Mouse (Mus musculus) neural tube, embryonic 12.5 days (tissue): ENCODE results near the gene Pabpc1l. TPM values are rescaled to one million over a fixed set of nuclear protein-coding genes. Genes with fewer than 3 reads are reported as not detected.
"Not testable (repeated sequence)": the region's sequence is repeated elsewhere in the genome, so short reads cannot be mapped to it uniquely, and the experiment has no call there.

Experiments
- ATAC-seq: fragments of 200-750 bp; cut with Nextera tagmentation; 2 replicates; pipeline ENCODE4 v1.8.0; 2017; ENCODE audit warnings: low read depth, mild to moderate bottlenecking, moderate TSS enrichment, moderate library complexity; ENCODE audit not compliant: low FRiP score
- H3K27ac ChIP-seq: fragments of 300-500 bp; sonication (generic); 2 replicates; pipeline ENCODE4 v1.5.1; 2016
- H3K27me3 ChIP-seq: fragments of 300-500 bp; sonication (generic); replicated peaks from 2 replicates; pipeline ENCODE4 v1.6.1; 2016; ENCODE audit warnings: mild to moderate bottlenecking
- H3K36me3 ChIP-seq: fragments of 300-500 bp; sonication (generic); 2 replicates; pipeline ENCODE4 v1.6.1; 2016; ENCODE audit warnings: mild to moderate bottlenecking
- H3K4me1 ChIP-seq: fragments of 300-500 bp; sonication (generic); 2 replicates; pipeline ENCODE4 v1.6.1; 2016
- H3K4me2 ChIP-seq: fragments of 300-500 bp; sonication (generic); replicated peaks from 2 replicates; pipeline ENCODE4 v1.6.1; 2016; ENCODE audit warnings: mild to moderate bottlenecking
- H3K4me3 ChIP-seq: fragments of 300-500 bp; sonication (generic); 2 replicates; pipeline ENCODE4 v1.5.1; 2016
- H3K9ac ChIP-seq: fragments of 300-500 bp; sonication (generic); 2 replicates; pipeline ENCODE4 v1.6.1; 2016; ENCODE audit warnings: mild to moderate bottlenecking
- H3K9me3 ChIP-seq: fragments of 300-500 bp; sonication (generic); 2 replicates; pipeline ENCODE4 v1.6.1; 2016; ENCODE audit warnings: mild to moderate bottlenecking
- WGBS: fragments of 180-500 bp; shearing (Covaris S2); methylation state at CpG from one replicate; pipeline ENCODE4 v1.1.7; 2016; 5-methylcytosine and 5-hydroxymethylcytosine counted together
- polyA plus RNA-seq: library from polyadenylated mRNA; unstranded; fragments of >200 nt; fragmentation: Nextera tagmentation; extraction: Ambion mirVana; gene quantifications from 2 replicates; pipeline ENCODE4 v1.2.1, GENCODE M21; 2016

Gene Pabpc1l
- polyA plus RNA-seq, 1 experiment from 2014 or later = 2.2 TPM

GRCm38 (mm10) chr2:164040949-164041348 lies 15.7 kb downstream of the Pabpc1l start:
- no peak overlapping the region for H3K9ac ChIP-seq
- H3K4me3 ChIP-seq = no peak overlapping the region
- 88% methylated on average over 6 of the region's 6 CpGs for WGBS
- ATAC-seq = no peak
- H3K27ac ChIP-seq = no peak overlapping the region
- no peaks in the 10 kb centered on the region for H3K4me1 ChIP-seq
- no peaks in the 10 kb centered on the region for H3K36me3 ChIP-seq
- no peaks in the 10 kb centered on the region for H3K9me3 ChIP-seq
- H3K4me2 ChIP-seq = no peak overlapping the region
- no peaks in the 10 kb centered on the region for H3K27me3 ChIP-seq

GRCm38 (mm10) chr2:164041523-164041922 lies 16.3 kb downstream of the Pabpc1l start:
- no peaks in the 10 kb centered on the region for H3K9me3 ChIP-seq
- no peak overlapping the region for H3K4me2 ChIP-seq
- H3K27ac ChIP-seq = no peak overlapping the region
- 84% methylated on average over 2 of the region's 2 CpGs for WGBS
- no peak overlapping the region for H3K4me3 ChIP-seq
- H3K9ac ChIP-seq = no peak overlapping the region
- H3K4me1 ChIP-seq = no peaks in the 10 kb centered on the region
- no peaks in the 10 kb centered on the region for H3K36me3 ChIP-seq
- H3K27me3 ChIP-seq = no peaks in the 10 kb centered on the region
- ATAC-seq = no peak

- peak overlapping the region; percentile 56 for H3K4me2 ChIP-seq
Observed at GRCm38 (mm10) chr2:164047197-164047690, 22.0 kb downstream of the Pabpc1l start.

GRCm38 (mm10) chr2:164053767-164054166 lies 28.5 kb downstream of the Pabpc1l start:
- H3K4me2 ChIP-seq = no peak overlapping the region
- no peak overlapping the region for H3K27ac ChIP-seq
- H3K9me3 ChIP-seq = no peaks in the 10 kb centered on the region
- WGBS = 91% methylated on average over 8 of the region's 8 CpGs
- peaks cover 56% of the 10 kb centered on the region for H3K36me3 ChIP-seq
- H3K9ac ChIP-seq = no peak overlapping the region
- no peaks in the 10 kb centered on the region for H3K27me3 ChIP-seq
- no peak overlapping the region for H3K4me3 ChIP-seq
- no peaks in the 10 kb centered on the region for H3K4me1 ChIP-seq
- ATAC-seq = no peak

More at GRCm38 (mm10) chr2:164047197-164047690, 22.0 kb downstream of the Pabpc1l start:
- WGBS = 7% methylated on average over 12 of the region's 16 CpGs
- H3K4me1 ChIP-seq = 0 out of 2 replicates have a peak, but pooled peaks cover 3% of the 10 kb centered on the region
- no peaks in the 10 kb centered on the region for H3K9me3 ChIP-seq
- no peak for ATAC-seq
- peak overlapping the region; percentile 15; the same call in 1 of the 2 replicates for H3K4me3 ChIP-seq
- no peak overlapping the region for H3K27ac ChIP-seq
- H3K27me3 ChIP-seq = no peaks in the 10 kb centered on the region
- H3K9ac ChIP-seq = peak overlapping the region; percentile 35; the same call in 1 of the 2 replicates
- peaks cover 4% of the 10 kb centered on the region; the same call in 1 of the 2 replicates for H3K36me3 ChIP-seq

- ATAC-seq = no peak
- 94% methylated on average over 8 of the region's 8 CpGs for WGBS
- Histone ChIP-seq H3K9ac (no peak overlapping the region), H3K27ac (no peak overlapping the region), H3K27me3 (no peaks in the 10 kb centered on the region), H3K4me3 (no peak overlapping the region), H3K36me3 (peaks cover 65% of the 10 kb centered on the region), H3K4me2 (no peak overlapping the region), H3K9me3 (no peaks in the 10 kb centered on the region), H3K4me1 (no peaks in the 10 kb centered on the region)
Observed at GRCm38 (mm10) chr2:164054671-164055070, 29.4 kb downstream of the Pabpc1l start.

- H3K4me1 ChIP-seq = no peaks in the 10 kb centered on the region
- no peak overlapping the region for H3K4me2 ChIP-seq
- H3K9me3 ChIP-seq = no peaks in the 10 kb centered on the region
- no peak overlapping the region for H3K4me3 ChIP-seq
- 95% methylated on average over 8 of the region's 8 CpGs for WGBS
- H3K27me3 ChIP-seq = no peaks in the 10 kb centered on the region
- H3K9ac ChIP-seq = no peak overlapping the region
- no peak overlapping the region for H3K27ac ChIP-seq
- H3K36me3 ChIP-seq = peaks cover 82% of the 10 kb centered on the region
- ATAC-seq = no peak
Observed at GRCm38 (mm10) chr2:164059634-164060235, 34.5 kb downstream of the Pabpc1l start.

GRCm38 (mm10) chr2:164070142-164070764 lies 45.0 kb downstream of the Pabpc1l start, which contains the start of gene Stk4:
Gene Stk4, plus strand, starts transcription at chr2:164070322.
- H3K4me1 ChIP-seq = peaks cover 22% of the 10 kb centered on the region
- peak within 1 kb of the TSS; percentile 96 for H3K4me3 ChIP-seq
- peak within 1 kb of the TSS; percentile 76 for H3K4me2 ChIP-seq
- under 1% methylated on average over 45 of the region's 45 CpGs for WGBS
- no peaks in the 10 kb centered on the region for H3K9me3 ChIP-seq
- H3K27me3 ChIP-seq = no peaks in the 10 kb centered on the region
- ATAC-seq = peak; percentile 49
- H3K9ac ChIP-seq = peak within 1 kb of the TSS; percentile 83
- H3K27ac ChIP-seq = peak within 1 kb of the TSS; percentile 69; the same call in 1 of the 2 replicates
- H3K36me3 ChIP-seq = peaks cover 7% of the 10 kb centered on the region

- Histone ChIP-seq H3K4me1 (peaks cover 24% of the 10 kb centered on the region), H3K27ac (peak within 1 kb of the TSS; percentile 69; the same call in 1 of the 2 replicates), H3K4me3 (peak within 1 kb of the TSS; percentile 96), H3K4me2 (peak within 1 kb of the TSS; percentile 76), H3K36me3 (peaks cover 6% of the 10 kb centered on the region), H3K27me3 (no peaks in the 10 kb centered on the region), H3K9ac (peak within 1 kb of the TSS; percentile 83), H3K9me3 (no peaks in the 10 kb centered on the region)
- ATAC-seq = peak; percentile 95
- under 1% methylated on average over 55 of the region's 55 CpGs for WGBS
Observed at GRCm38 (mm10) chr2:164070765-164071436, 45.7 kb downstream of the Pabpc1l start, which contains the start of gene Tomm34. Gene Tomm34, minus strand, starts transcription at chr2:164071169.

GRCm38 (mm10) chr2:164071437-164071820 lies 46.2 kb downstream of the Pabpc1l start:
- not testable (repeated sequence) for H3K27me3 ChIP-seq, H3K9me3 ChIP-seq, H3K36me3 ChIP-seq, H3K27ac ChIP-seq, H3K9ac ChIP-seq
- Histone ChIP-seq H3K4me3 (peak overlapping the region; percentile 96; the same call in 1 of the 2 replicates), H3K4me1 (peaks cover 24% of the 10 kb centered on the region), H3K4me2 (peak overlapping the region; percentile 76)
- ATAC-seq = peak; percentile 7; the same call in 1 of the 2 replicates
- 80% methylated on average over 11 of the region's 11 CpGs for WGBS

GRCm38 (mm10) chr2:164072109-164072508 lies 46.9 kb downstream of the Pabpc1l start:
- no peak for ATAC-seq
- Histone ChIP-seq H3K27me3 (no peaks in the 10 kb centered on the region), H3K4me2 (no peak overlapping the region), H3K9me3 (no peaks in the 10 kb centered on the region), H3K27ac (no peak overlapping the region), H3K4me3 (no peak overlapping the region), H3K9ac (no peak overlapping the region), H3K36me3 (no peaks in the 10 kb centered on the region; the same call in 1 of the 2 replicates), H3K4me1 (peaks cover 24% of the 10 kb centered on the region)
- 58% methylated on average over 2 of the region's 2 CpGs for WGBS

- H3K4me2 ChIP-seq = no peak overlapping the region
- H3K27me3 ChIP-seq = no peaks in the 10 kb centered on the region
- no peak overlapping the region for H3K4me3 ChIP-seq
- WGBS = 87% methylated on average over 7 of the region's 7 CpGs
- no peak overlapping the region for H3K27ac ChIP-seq
- peaks cover 24% of the 10 kb centered on the region for H3K4me1 ChIP-seq
- ATAC-seq = no peak
- H3K9ac ChIP-seq = no peak overlapping the region
- no peaks in the 10 kb centered on the region for H3K9me3 ChIP-seq
- H3K36me3 ChIP-seq = no peaks in the 10 kb centered on the region
Observed at GRCm38 (mm10) chr2:164073120-164073519, 47.9 kb downstream of the Pabpc1l start.
